Mouse (Mus musculus): Measurements from ENCODE around the gene Stat2.

DNA sequence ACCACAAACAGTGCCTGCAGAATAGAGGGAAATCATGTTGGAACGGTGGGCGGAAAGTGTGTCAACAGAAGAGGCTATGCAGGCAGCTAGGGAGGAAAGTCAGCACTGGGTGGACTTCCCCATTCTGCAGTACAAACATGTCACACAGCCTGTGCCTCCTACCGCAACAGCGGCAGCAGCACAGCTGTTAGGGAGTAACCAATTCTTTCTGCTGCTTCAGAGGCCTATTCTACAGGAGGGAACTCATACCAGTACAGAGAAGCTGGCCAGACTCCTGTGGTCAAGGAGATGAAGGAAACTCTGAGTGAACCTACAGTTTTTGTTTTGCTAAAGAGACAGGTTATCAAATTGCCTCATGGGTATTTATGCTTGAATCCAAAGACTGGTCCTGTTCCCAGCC is 11.4 kb upstream of the Stat2 start:
- TF ChIP-seq CTCF (IDR thresholded peaks at IDR 0.05; ENCODE audit: extremely low read depth, insufficient read length, insufficient replicate concordance, low read depth, low read length) (no peak), POLR2A (IDR thresholded peaks at IDR 0.05; ENCODE audit: low read depth, low read length) (no peak)
